In genomic region chr2:20520636-20521595, GRCm38 (mm10) we compare ENCODE assay signal across 8 mouse cellular contexts.
DNase-seq lines count a peak whose midpoint lies in the region; ATAC-seq and TF ChIP-seq lines count a peak whose summit lies in the region.

No protein-coding gene starts in this region.

- H3K4me2 ChIP-seq in intestine, embryonic 16.5 days (ENCODE audit: low read depth, low read length): peak overlapping the region; percentile 61

- H3K9ac ChIP-seq in intestine, embryonic 16.5 days (ENCODE audit: low read depth, low read length): peak overlapping the region; percentile 74

- no peak for TF ChIP-seq POLR2A in thymus, adult 2 months (IDR thresholded peaks at IDR 0.05; ENCODE audit: control insufficient read depth, extremely low read depth, insufficient read depth, low read length, poor library complexity)

- TF ChIP-seq CTCF in thymus, adult 2 months (IDR thresholded peaks at IDR 0.05; ENCODE audit: borderline replicate concordance, control insufficient read depth, extremely low read depth, insufficient read depth, low read length, poor library complexity): no peak

- peaks cover 18% of the 10 kb centered on the region for H3K4me1 ChIP-seq in brown adipose tissue, adult 24 weeks (ENCODE audit: control insufficient read depth, insufficient read depth, insufficient read length, low read length)
- peaks cover 23% of the 10 kb centered on the region for H3K4me1 ChIP-seq in intestine, embryonic 16.5 days (ENCODE audit: control insufficient read depth, insufficient read depth, low read length)
- H3K4me1 ChIP-seq in thymus, adult 2 months (replicated peaks; ENCODE audit: control insufficient read depth, insufficient read depth, low read length): no peaks in the 10 kb centered on the region

- no peaks in the 10 kb centered on the region for H3K9me3 ChIP-seq in intestine, embryonic 16.5 days (ENCODE audit: control insufficient read depth, low read length)

- H3K4me3 ChIP-seq in brown adipose tissue, adult 24 weeks (ENCODE audit: insufficient read depth, low read depth, low read length): peak overlapping the region; percentile 72
- H3K4me3 ChIP-seq in intestine, embryonic 16.5 days (ENCODE audit: low read length): peak overlapping the region; percentile 52
- H3K4me3 ChIP-seq in thymus, adult 2 months (ENCODE audit: control insufficient read depth, insufficient read depth, low read length): no peak overlapping the region

- WGBS in intestine, embryonic 16.5 days: 21% methylated on average over 23 of the region's 23 CpGs
- WGBS in thymus, adult 2 months: 44% methylated on average over 23 of the region's 23 CpGs

- H3K27me3 ChIP-seq in intestine, embryonic 16.5 days (replicated peaks; ENCODE audit: control insufficient read depth, insufficient read depth, low read length): no peaks in the 10 kb centered on the region
- no peaks in the 10 kb centered on the region; the same call in 1 of the 2 replicates for H3K27me3 ChIP-seq in thymus, adult 2 months (ENCODE audit: control insufficient read depth, insufficient read depth, low read length)

- no peaks in the 10 kb centered on the region for H3K36me3 ChIP-seq in intestine, embryonic 16.5 days (ENCODE audit: control insufficient read depth, insufficient read depth, low read length)
- no peaks in the 10 kb centered on the region for H3K36me3 ChIP-seq in thymus, adult 2 months (ENCODE audit: control insufficient read depth, insufficient read depth, low read length)

- ATAC-seq in intestine, embryonic 16.5 days: peak; percentile 39; the same call in 1 of the 2 replicates

- peak; percentile 11 to 66 for DNase-seq in adrenal gland, adult (ENCODE audit: inconsistent age in 2 of 2, low spot score in 1 of 2)
- DNase-seq in adrenal gland, postnatal 4 days (ENCODE audit: low spot score in 2 of 2): no peak
- DNase-seq in heart, adult 11 months: peak; percentile 98
- peak; percentile 32 for DNase-seq in lung, postnatal 10 days
- no peak for DNase-seq in thymus, adult 2 months
- DNase-seq in MN1 (ENCODE audit: low spot score): no peak

- peak overlapping the region; percentile 91 for H3K27ac ChIP-seq in brown adipose tissue, adult 24 weeks (replicated peaks; ENCODE audit: low read depth, low read length)
- peak overlapping the region; percentile 92 for H3K27ac ChIP-seq in intestine, embryonic 16.5 days (ENCODE audit: low read length)
- H3K27ac ChIP-seq in thymus, adult 2 months (ENCODE audit: control insufficient read depth, insufficient read depth, low read length): no peak overlapping the region

Comparison
In these comparisons a context has a peak if more than half of its experiments do, and no peak if none do; other contexts are left out.
1. DNase-seq: peak in adrenal gland, adult (2 of 2), heart, adult 11 months (single experiment) and lung, postnatal 10 days (single experiment); none in adrenal gland, postnatal 4 days (0 of 2), thymus, adult 2 months (single experiment) and MN1 (single experiment).